Mouse (Mus musculus): Measurements from ENCODE around the gene Etv6. TPM values are rescaled to one million over a fixed set of nuclear protein-coding genes. Genes with fewer than 3 reads are reported as not detected.

Etv6 gene
- polyA plus RNA-seq, 2 experiments, result 13.9 to 16.5 TPM

DNA sequence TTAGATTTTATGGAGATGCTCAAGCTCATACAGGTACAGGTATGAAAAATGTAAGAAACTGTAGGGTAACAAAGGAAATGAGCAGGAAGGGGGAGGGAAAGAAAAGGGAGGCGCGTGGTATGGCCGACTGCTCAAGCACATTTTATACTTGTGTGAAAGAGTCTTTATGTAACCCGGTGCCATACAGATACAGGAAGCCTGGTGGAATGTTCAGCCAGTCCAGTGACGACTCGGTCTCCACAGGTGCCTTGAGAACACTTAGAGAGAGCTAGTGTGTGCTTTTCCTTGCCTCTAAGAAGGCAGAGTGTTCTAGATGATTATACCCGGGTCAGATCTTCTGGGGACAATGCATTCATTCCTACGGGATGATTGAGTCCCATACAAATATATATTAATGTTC is 215.9 kb downstream of the Etv6 start:
- Histone ChIP-seq H3K27ac (replicated peaks; ENCODE audit: low read depth, low read length) (no peak overlapping the region), H3K9ac (ENCODE audit: low read depth, low read length, severe bottlenecking) (no peak overlapping the region), H3K4me1 (ENCODE audit: control insufficient read depth, insufficient read depth, low read length) (no peaks in the 10 kb centered on the region), H3K4me2 (replicated peaks; ENCODE audit: low read depth, low read length, severe bottlenecking) (no peak overlapping the region), H3K27me3 (ENCODE audit: control insufficient read depth, insufficient read depth, low read length) (no peaks in the 10 kb centered on the region), H3K36me3 (ENCODE audit: control insufficient read depth, insufficient read depth, low read length) (peaks cover 13% of the 10 kb centered on the region), H3K9me3 (ENCODE audit: control insufficient read depth, low read length) (no peaks in the 10 kb centered on the region), H3K4me3 (replicated peaks; ENCODE audit: low read length) (no peak overlapping the region)
- WGBS, result 85% methylated on average over 8 of the region's 8 CpGs
- ATAC-seq (ENCODE audit: low FRiP score, low read depth), result no peak
- DNase-seq (ENCODE audit: low spot score), result no peak
- TF ChIP-seq POLR2A (IDR thresholded peaks at IDR 0.05; ENCODE audit: borderline replicate concordance, extremely low read depth, insufficient read depth, insufficient read length), result no peak

- DNase-seq (ENCODE audit: low spot score), result no peak
- Histone ChIP-seq H3K36me3 (ENCODE audit: control insufficient read depth, insufficient read depth, low read length) (peaks cover 13% of the 10 kb centered on the region), H3K9me3 (ENCODE audit: control insufficient read depth, low read length) (no peaks in the 10 kb centered on the region), H3K27me3 (ENCODE audit: control insufficient read depth, insufficient read depth, low read length) (no peaks in the 10 kb centered on the region), H3K9ac (ENCODE audit: low read depth, low read length, severe bottlenecking) (no peak overlapping the region), H3K27ac (replicated peaks; ENCODE audit: low read depth, low read length) (no peak overlapping the region), H3K4me1 (ENCODE audit: control insufficient read depth, insufficient read depth, low read length) (no peaks in the 10 kb centered on the region), H3K4me3 (replicated peaks; ENCODE audit: low read length) (no peak overlapping the region), H3K4me2 (replicated peaks; ENCODE audit: low read depth, low read length, severe bottlenecking) (no peak overlapping the region)
- no peak for ATAC-seq (ENCODE audit: low FRiP score, low read depth)
- no peak for TF ChIP-seq POLR2A (IDR thresholded peaks at IDR 0.05; ENCODE audit: borderline replicate concordance, extremely low read depth, insufficient read depth, insufficient read length)
- WGBS, result 88% methylated on average over 8 of the region's 8 CpGs
Observed at GRCm38 (mm10) chr6:134252081-134252755, 216.7 kb downstream of the Etv6 start.

GRCm38 (mm10) chr6:134256369-134256768 is 220.9 kb downstream of the Etv6 start:
- no peak overlapping the region for H3K4me2 ChIP-seq (replicated peaks; ENCODE audit: low read depth, low read length, severe bottlenecking)
- H3K27me3 ChIP-seq (ENCODE audit: control insufficient read depth, insufficient read depth, low read length), result no peaks in the 10 kb centered on the region
- DNase-seq (ENCODE audit: low spot score) (no peak), ATAC-seq (ENCODE audit: low FRiP score, low read depth) (no peak)
- WGBS, result 87% methylated on average over 3 of the region's 3 CpGs
- H3K9ac ChIP-seq (ENCODE audit: low read depth, low read length, severe bottlenecking), result no peak overlapping the region
- H3K4me3 ChIP-seq (replicated peaks; ENCODE audit: low read length), result no peak overlapping the region
- H3K9me3 ChIP-seq (ENCODE audit: control insufficient read depth, low read length), result no peaks in the 10 kb centered on the region
- TF ChIP-seq POLR2A (IDR thresholded peaks at IDR 0.05; ENCODE audit: borderline replicate concordance, extremely low read depth, insufficient read depth, insufficient read length), result no peak
- peaks cover 16% of the 10 kb centered on the region for H3K36me3 ChIP-seq (ENCODE audit: control insufficient read depth, insufficient read depth, low read length)
- no peak overlapping the region for H3K27ac ChIP-seq (replicated peaks; ENCODE audit: low read depth, low read length)
- H3K4me1 ChIP-seq (ENCODE audit: control insufficient read depth, insufficient read depth, low read length), result no peaks in the 10 kb centered on the region; the same call in 1 of the 2 replicates

DNA sequence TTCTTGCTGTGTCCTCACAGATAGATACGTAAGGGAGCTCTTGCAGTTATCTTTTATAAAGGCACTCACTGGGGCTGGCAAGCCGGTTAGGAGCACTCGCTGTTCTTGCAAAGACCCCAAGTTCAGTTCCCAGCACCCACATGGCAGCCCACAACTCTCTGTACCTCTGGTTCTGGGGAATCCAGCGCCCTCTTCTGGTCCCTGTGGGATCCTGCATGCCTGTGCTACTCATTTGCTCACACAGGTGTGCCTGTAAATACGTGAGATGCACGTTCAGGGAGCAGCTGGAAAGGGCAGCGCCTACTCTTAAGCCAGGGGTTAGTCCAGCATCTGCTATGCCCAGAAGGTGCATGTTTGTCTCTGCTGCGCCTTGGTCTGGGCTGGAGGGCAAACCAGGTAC is 224.4 kb downstream of the Etv6 start:
- H3K9ac ChIP-seq (ENCODE audit: low read depth, low read length, severe bottlenecking), result no peak overlapping the region
- no peak for DNase-seq (ENCODE audit: low spot score)
- no peaks in the 10 kb centered on the region for H3K27me3 ChIP-seq (ENCODE audit: control insufficient read depth, insufficient read depth, low read length)
- no peak for TF ChIP-seq POLR2A (IDR thresholded peaks at IDR 0.05; ENCODE audit: borderline replicate concordance, extremely low read depth, insufficient read depth, insufficient read length)
- WGBS, result 91% methylated on average over 8 of the region's 8 CpGs
- peaks cover 47% of the 10 kb centered on the region for H3K36me3 ChIP-seq (ENCODE audit: control insufficient read depth, insufficient read depth, low read length)
- no peak overlapping the region for H3K4me2 ChIP-seq (replicated peaks; ENCODE audit: low read depth, low read length, severe bottlenecking)
- H3K9me3 ChIP-seq (ENCODE audit: control insufficient read depth, low read length), result 0 out of 2 replicates have a peak, but pooled peaks cover 2% of the 10 kb centered on the region
- no peak overlapping the region for H3K27ac ChIP-seq (replicated peaks; ENCODE audit: low read depth, low read length)
- H3K4me3 ChIP-seq (replicated peaks; ENCODE audit: low read length), result no peak overlapping the region
- peaks cover 3% of the 10 kb centered on the region; the same call in 1 of the 2 replicates for H3K4me1 ChIP-seq (ENCODE audit: control insufficient read depth, insufficient read depth, low read length)
- ATAC-seq (ENCODE audit: low FRiP score, low read depth), result no peak

DNA sequence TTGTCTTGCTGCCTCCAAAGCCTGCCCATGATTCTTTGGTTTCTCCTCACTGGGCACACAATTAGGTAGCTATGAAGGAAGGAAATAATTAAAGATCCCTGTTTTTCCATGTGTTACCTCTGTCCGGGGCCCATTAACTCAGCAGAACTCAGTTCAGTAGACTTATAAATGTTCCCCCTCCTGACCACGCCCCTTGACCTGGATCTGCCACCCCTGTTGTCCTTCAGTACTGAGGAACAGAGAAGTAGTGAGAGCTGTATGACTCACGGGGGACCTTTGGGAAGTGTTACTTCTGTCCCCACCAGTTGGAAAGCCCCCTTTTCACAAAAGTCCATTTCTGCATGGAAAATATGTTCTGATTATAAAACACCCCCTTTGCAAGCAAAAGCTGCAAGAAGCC is 226.4 kb downstream of the Etv6 start:
- H3K4me1 ChIP-seq (ENCODE audit: control insufficient read depth, insufficient read depth, low read length), result peaks cover 3% of the 10 kb centered on the region; the same call in 1 of the 2 replicates
- H3K4me3 ChIP-seq (replicated peaks; ENCODE audit: low read length), result no peak overlapping the region
- H3K9ac ChIP-seq (ENCODE audit: low read depth, low read length, severe bottlenecking), result no peak overlapping the region
- H3K27me3 ChIP-seq (ENCODE audit: control insufficient read depth, insufficient read depth, low read length), result no peaks in the 10 kb centered on the region
- peaks cover 67% of the 10 kb centered on the region for H3K36me3 ChIP-seq (ENCODE audit: control insufficient read depth, insufficient read depth, low read length)
- WGBS, result 47% methylated on average over 3 of the region's 3 CpGs
- H3K9me3 ChIP-seq (ENCODE audit: control insufficient read depth, low read length), result 0 out of 2 replicates have a peak, but pooled peaks cover 3% of the 10 kb centered on the region
- ATAC-seq (ENCODE audit: low FRiP score, low read depth), result no peak
- H3K4me2 ChIP-seq (replicated peaks; ENCODE audit: low read depth, low read length, severe bottlenecking), result no peak overlapping the region
- no peak for TF ChIP-seq POLR2A (IDR thresholded peaks at IDR 0.05; ENCODE audit: borderline replicate concordance, extremely low read depth, insufficient read depth, insufficient read length)
- no peak overlapping the region for H3K27ac ChIP-seq (replicated peaks; ENCODE audit: low read depth, low read length)
- no peak for DNase-seq (ENCODE audit: low spot score)
